Mouse (Mus musculus): ENCODE measurements at regions not wholly inside any gene's neighbourhood (a gene's known extent, or its start where the extent isn't known, plus 50 kb on each side); places are given as distances from the start of the nearest gene placed in this dataset.

DNA sequence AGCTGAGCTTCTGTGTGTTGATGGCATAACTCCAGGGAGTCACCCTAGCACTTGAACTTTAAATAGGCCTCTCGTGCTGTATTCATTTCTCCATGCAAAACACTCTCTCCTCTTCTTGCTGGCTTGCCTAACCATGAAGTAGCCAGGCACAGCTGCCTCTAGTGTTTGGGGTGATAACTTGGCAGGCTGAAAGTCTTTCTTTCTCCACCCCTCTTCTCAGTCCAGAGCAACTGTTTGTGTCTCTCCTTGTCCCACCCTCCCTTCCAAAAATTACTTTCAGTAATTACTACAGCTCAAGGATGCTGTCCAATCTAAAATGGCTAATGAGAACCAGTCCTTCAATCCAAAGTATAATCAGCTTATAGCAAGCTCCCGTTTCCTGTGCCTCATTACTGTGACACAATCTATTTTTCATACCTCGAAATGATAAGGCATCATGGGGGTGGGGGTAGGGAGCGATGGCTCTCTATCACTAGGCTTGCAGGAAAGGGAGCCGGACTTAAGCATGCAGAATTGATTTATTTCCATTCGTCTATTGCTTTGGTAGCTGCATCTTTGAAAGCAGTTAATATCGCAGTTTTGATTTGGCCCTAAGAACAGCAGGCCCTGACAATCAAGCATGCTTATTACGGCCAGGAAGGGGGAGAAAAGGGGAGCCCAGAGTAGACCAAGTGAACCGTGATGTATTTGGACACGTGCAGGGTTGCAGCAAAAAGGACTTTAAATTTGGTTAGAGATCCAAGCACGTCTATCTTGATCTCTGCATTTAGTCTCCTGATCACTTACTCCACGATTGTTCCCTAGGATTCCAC, 943.8 kb downstream of the Slc4a3 start:
- DNase-seq (ENCODE audit: low read depth, low spot score), result no peak

DNA sequence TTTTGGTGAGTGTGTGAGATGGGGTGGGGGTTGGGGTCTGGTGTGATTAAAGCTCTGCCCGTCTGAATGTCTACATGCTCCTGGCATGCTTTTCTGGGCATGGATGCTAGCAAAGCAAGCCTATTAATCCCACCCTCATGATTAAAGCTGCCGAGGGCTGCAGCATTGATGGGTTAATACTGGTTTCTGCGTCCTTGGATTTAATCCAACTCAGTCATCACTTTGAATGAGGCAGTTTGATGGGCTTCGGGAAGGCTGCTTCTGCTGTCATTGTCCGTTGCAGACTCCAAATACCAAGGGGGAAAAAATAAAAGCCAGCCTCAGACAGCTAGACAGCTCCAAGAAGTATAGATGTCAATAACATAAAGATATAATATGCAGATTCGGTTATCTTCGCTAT, 944.7 kb downstream of the Slc4a3 start:
- DNase-seq (ENCODE audit: low read depth, low spot score), result no peak

DNA sequence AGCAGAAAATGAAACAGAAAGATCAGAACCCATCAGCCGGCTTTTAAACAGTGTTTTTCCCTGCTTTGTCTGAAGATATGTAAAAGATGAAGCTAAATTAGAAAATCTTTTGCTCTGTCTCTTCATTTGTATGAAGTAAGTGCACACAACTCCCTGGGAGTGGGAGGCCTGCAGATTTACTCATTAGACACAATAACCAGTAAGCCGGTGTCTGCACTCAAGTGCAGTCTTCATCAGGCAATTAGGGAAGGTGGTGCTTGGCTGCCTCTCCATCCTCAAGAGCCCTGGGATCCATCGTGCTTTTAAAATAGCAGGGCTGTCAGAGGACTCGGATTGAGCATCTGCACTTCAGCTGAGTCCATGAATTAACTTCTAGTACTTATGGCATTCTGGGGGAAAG, 945.1 kb downstream of the Slc4a3 start:
- DNase-seq (ENCODE audit: low read depth, low spot score), result peak; percentile 62

DNA sequence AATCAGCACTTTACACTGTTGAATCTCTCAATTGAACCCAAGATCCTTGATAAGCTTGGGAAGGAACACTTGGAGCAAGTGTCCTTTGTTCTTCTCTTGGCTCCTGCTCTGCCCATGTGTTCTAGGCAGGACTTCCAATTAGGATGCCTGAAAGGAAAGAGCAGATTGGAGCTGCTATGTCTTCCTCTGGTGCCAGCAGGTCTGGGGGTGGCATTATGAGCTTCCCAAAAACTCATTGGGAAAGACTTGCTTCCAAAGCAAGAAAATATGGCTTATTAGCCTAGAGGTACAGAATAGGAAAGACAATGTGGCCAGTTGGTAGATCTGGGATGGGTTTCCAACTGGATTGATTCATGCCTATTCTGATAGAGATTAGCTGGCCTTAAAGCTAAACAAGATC, 959.1 kb downstream of the Slc4a3 start:
- peak; percentile 61 for DNase-seq (ENCODE audit: low read depth, low spot score)

GRCm38 (mm10) chr1:76508821-76509220, 962.8 kb downstream of the Slc4a3 start:
- DNase-seq (ENCODE audit: low read depth, low spot score), result no peak

GRCm38 (mm10) chr1:76509486-76509885, 963.4 kb downstream of the Slc4a3 start:
- peak; percentile 86 for DNase-seq (ENCODE audit: low read depth, low spot score)

DNA sequence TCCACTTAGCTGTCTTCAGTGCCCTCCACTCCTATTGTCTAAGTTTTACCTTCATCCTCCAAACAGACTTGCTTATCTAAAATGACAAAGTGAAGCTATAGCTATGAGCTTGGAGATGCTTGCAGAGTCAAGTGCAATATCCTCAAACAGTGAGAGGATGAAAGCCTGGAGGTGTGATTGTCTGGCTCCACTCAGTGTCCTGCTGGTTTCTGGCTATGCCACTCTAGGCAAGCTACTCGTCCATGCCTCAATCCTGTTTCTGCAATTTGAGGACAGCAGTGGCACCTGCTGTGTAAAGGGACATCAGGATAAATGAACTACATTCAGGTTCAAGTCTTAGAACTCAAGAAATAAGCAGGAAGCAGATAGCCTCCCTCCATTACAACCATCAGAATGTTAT, 966.1 kb downstream of the Slc4a3 start:
- no peak for DNase-seq (ENCODE audit: low read depth, low spot score)

- DNase-seq (ENCODE audit: low read depth, low spot score), result no peak
Measured at GRCm38 (mm10) chr1:76513490-76513889, 967.4 kb downstream of the Slc4a3 start.

DNA sequence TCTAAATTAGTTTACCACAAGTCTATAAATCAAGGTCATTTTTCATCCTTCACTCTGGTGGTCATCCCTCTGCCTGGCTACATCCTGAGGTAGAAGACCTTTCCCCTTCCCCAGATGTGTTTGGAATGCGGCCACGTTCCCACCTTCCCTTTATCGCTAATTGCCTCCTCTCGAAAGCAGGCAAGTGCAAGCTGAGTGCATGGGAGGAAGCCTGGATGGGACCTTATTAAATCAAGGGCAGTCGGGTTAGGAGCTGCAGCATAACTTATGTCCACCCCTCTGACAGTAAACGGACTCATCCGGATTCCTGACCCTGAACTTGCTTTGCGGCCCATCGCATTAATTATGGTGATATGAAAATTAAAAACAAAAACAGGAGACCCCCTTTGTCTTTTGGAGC, 983.5 kb downstream of the Slc4a3 start:
- DNase-seq (ENCODE audit: low read depth, low spot score), result no peak

DNA sequence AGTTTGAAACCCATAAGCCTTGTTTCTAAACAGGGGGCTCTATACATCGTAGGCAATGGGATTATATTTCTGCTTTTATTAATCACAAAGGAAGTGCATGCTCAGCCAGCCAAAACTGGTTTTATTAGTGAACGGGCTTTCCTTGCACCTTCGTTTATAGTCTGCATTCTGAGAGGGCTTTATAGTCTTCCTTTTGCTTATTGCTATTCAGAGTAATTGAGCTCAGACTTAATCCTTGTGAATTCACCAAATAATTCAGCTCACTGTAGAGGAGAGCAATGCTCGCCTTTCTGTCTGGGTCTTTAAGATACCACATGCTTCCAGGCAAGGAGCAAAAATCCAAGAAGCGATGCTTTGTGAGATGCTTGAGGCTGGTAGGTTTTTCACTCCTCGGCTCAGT, 984.3 kb downstream of the Slc4a3 start:
- no peak for DNase-seq (ENCODE audit: low read depth, low spot score)

DNA sequence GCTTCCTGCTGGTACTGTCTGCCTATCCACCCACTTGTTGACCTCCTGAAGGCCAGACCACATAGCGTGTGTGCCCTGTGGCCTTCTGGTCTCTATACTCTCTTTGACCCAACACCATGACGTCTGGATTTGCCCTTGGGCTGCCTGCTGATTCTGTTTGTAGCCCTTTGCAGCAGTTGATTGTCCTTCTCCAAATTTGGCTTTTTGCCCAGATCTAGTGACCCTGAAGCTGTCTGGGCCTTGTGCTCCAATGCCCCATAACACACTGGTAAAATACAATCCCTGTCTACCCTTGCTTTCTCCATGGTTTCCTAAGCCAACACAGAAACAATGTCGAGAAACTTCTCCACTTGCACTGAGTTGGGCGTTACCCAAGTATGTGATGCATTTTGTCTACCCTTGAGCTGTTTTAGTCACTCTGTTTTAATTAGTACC, 979.3 kb downstream of the Epha4 start:
- DNase-seq (ENCODE audit: low read depth, low spot score), result no peak

- DNase-seq (ENCODE audit: low read depth, low spot score), result no peak
Measured at GRCm38 (mm10) chr1:76540529-76540928, 974.4 kb downstream of the Epha4 start.

- no peak for DNase-seq (ENCODE audit: low read depth, low spot score)
Measured at GRCm38 (mm10) chr1:76550876-76551275, 964.0 kb downstream of the Epha4 start.

DNA sequence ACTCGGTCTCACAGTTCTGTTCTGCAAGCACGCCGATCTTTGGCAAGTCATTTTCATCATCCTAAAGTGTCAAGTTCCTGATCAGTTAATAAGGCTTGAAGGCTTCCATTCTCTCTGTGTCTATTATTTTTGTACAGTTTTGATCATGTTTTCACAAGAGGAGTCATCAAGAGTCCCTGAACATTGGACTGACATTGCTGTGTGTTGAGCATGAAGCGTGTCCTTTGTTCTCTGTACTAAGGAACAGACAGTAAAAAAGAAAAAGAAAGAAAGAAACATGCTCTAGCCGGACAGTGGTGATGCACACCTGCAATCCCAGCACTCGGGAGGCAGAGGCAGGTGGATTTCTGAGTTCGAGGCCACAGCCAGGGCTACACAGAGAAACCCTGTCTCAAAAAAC, 955.4 kb downstream of the Epha4 start:
- no peak for DNase-seq (ENCODE audit: low read depth, low spot score)

- DNase-seq (ENCODE audit: low read depth, low spot score), result no peak
Measured at GRCm38 (mm10) chr1:76575487-76575886, 939.4 kb downstream of the Epha4 start.

DNA sequence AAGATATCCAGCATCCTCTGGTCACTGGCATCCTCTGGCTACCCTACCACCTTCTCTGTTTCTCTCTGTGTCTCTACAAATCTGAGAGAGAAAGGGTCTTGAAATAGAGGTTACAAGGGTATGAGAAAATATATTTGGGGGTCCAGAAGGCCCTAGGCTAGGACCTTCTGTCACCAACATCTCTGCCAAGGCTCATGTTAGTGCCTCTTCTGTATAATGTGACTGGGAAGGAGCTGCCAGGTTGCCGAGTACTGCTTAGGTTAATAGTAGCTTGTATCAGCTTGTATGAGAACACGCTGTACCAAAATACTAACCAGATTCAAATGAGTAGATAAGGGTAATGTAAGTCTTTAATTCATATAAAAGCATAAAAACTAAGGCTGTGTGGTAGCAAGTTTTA, 929.0 kb downstream of the Epha4 start:
- DNase-seq (ENCODE audit: low read depth, low spot score), result no peak

GRCm38 (mm10) chr1:76625831-76626230, 889.1 kb downstream of the Epha4 start:
- DNase-seq (ENCODE audit: low read depth, low spot score), result no peak

- no peak for DNase-seq (ENCODE audit: low read depth, low spot score)
Measured at GRCm38 (mm10) chr1:76629861-76630260, 885.0 kb downstream of the Epha4 start.

DNA sequence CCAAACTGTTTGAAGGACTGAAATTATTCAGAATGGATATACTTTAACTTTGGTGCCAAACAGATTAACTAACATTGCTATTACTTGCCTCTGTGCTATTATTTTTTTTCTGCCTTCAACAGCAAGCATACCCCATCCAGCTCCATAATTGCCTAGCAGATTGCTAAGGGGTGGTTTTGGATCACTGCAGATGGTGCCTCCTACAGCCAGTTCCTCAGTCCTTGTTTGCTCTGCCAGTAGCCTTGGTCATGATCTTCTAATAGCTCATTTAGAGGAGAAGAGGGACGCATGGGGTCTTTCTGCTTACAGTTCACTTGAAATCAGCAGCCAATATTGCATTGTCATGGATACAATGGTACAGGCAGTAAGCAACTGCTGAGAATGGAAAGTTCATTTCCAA, 880.8 kb downstream of the Epha4 start:
- DNase-seq (ENCODE audit: low read depth, low spot score), result peak; percentile 26

GRCm38 (mm10) chr1:76637268-76638009, 877.4 kb downstream of the Epha4 start:
- peak; percentile 67 for DNase-seq (ENCODE audit: low read depth, low spot score)

DNA sequence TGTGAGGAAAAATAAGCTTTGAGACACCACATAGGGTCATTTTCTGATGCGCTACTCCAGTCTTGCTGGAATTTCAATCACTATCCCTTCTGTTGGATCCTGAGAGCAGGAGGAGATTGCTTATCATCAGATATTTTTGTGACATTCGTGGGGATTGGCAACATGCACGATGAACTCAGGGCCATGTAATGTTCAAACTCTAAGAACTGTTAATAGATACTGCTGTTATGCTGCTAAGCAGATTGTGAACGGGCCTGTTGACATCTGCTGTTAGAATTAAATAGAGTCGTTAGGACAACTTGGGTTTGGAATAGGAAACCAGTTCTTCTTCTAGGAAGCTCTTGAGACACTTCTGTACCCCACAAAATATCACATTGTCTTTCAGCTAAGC, 876.9 kb downstream of the Epha4 start:
- no peak for DNase-seq (ENCODE audit: low read depth, low spot score)

GRCm38 (mm10) chr1:76641181-76641711, 873.6 kb downstream of the Epha4 start:
- no peak for DNase-seq (ENCODE audit: low read depth, low spot score)

GRCm38 (mm10) chr1:76642703-76643102, 872.2 kb downstream of the Epha4 start:
- DNase-seq (ENCODE audit: low read depth, low spot score), result peak; percentile 24
